Mouse (Mus musculus): Measurements from ENCODE around the gene Rnf43.

Gene Rnf43

GRCm38 (mm10) chr11:87737175-87737740 lies 74.7 kb downstream of the Rnf43 start, which contains the start of gene Supt4a:
TSS of gene Supt4a (plus strand) at chr11:87737552.
- peak; percentile 88 for ATAC-seq (ENCODE audit: insufficient number of reproducible peaks, low FRiP score, low TSS enrichment)

DNA sequence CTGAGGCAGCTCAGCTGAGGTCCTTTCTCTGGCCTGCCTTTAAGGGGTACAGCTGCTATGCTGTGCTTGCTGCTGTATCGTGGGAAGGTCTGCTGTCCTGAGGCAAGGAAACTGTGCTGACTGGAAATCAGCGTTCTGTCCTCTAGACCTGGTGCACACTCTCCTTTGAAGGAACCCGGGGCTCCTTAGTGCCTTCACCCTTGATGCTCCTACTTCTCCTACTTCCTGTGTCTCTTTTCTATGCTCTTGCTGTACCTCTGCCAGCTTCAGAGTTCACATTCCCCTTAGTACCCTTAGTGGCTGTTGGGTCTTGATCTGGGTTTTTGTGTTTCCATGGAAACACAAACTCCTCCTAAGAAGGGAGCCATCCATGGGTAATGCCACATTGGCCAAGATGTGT lies 81.2 kb downstream of the Rnf43 start:
- no peak for ATAC-seq (ENCODE audit: insufficient number of reproducible peaks, low FRiP score, low TSS enrichment)

DNA sequence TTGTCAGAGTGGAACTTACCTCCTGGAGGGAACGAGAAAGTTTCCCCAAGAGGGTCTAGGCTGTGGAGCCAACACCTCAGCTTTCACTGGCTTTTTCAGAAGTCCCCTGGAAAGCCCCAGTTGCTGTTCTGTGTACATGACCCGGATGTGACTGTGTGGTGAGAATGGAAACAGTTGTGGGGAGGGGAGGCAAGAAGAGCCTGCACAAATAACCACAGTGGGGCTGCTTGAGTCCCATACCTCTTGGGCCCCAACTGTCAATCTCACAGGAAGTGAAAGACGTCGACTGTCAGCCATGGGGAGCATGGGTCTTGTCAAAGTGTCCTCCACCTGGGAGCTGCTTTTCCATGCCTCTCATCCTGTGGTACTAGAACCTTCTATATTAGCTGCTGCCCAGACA lies 82.4 kb downstream of the Rnf43 start:
- ATAC-seq (ENCODE audit: insufficient number of reproducible peaks, low FRiP score, low TSS enrichment): no peak

DNA sequence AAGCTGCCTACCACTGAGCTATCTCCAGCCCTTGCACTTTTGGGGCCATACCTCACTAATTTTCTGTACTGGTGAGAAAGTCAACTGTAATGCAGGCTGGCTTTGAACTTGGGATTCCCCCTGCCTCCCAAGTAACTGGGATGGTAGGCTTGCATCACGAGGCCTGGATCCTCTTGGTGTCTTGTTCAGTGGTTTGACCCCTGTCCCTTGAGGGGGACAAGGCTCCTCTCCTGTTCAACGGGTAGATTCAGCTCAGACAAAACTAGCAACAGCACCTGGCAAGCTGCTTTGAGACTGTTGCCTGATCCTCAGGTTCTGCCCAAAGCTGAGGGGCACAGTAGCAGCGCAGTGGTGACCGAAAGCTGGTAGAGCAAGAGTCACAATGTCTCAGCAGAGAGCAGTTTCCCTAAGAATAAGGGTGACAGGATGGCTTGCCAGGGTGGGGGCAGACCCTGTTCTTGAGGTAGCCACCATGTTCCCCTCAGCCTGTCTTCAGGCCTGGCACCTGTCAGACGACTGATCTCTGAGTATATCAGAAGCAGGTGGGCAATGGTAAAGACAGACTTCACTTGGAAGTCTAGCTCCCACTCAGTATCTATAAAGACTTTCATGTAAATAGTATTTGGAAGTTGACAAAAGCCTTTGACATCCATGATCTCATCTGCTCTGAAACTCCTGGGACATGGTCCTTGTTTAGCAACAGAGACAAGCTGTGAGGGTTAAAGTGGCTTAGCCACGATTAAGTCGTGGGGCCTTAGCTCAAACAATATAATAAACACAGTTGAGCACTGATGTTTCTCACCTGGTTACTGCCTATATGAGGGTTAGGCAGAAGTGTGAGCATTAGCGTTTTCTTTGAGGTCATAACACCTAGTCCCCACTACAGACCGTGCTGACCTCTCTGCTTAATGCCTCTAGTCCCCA lies 83.4 kb downstream of the Rnf43 start:
- no peak for ATAC-seq (ENCODE audit: insufficient number of reproducible peaks, low FRiP score, low TSS enrichment)

DNA sequence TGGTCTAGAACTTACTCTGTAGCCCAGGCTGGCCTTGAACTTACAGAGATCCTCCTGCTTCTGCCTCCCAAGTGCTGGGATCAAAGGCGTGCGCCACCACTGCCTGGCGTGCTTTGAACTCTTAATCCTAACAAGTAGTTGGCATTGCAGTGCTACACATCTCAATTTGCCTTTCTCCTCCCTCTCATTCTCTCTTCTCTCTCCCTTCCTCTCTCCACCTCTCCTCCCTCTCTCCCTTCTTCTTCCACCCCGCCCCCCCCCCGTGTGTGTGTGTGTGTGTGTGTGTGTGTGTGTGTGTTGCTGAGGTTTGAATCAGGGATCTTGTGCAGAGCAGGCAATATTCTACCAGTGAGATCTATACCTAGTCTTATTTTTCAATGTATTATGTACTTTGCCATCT lies 84.8 kb downstream of the Rnf43 start:
- ATAC-seq (ENCODE audit: insufficient number of reproducible peaks, low FRiP score, low TSS enrichment): no peak

DNA sequence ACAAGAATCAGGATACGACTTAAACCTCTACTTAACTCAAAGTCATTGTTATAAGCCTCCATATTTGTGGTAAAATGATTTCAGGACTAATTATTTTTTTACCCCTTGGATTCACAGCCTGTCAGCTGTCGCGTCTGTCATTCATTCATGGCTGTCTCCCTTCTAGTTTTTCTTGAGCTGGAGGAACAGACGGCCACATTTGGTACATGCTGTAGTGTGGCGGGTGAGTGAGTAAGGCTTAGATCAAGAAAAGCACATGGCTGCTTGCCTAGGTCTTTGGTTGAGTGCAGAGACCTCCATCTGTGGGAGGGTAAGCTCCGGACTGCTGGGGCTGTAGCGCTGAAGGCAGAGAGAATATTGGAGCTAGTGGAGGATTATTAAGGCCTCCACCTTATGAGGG lies 85.2 kb downstream of the Rnf43 start:
- ATAC-seq (ENCODE audit: insufficient number of reproducible peaks, low FRiP score, low TSS enrichment): no peak

- no peak for ATAC-seq (ENCODE audit: insufficient number of reproducible peaks, low FRiP score, low TSS enrichment)
Observed at GRCm38 (mm10) chr11:87748132-87749119, 85.9 kb downstream of the Rnf43 start.

DNA sequence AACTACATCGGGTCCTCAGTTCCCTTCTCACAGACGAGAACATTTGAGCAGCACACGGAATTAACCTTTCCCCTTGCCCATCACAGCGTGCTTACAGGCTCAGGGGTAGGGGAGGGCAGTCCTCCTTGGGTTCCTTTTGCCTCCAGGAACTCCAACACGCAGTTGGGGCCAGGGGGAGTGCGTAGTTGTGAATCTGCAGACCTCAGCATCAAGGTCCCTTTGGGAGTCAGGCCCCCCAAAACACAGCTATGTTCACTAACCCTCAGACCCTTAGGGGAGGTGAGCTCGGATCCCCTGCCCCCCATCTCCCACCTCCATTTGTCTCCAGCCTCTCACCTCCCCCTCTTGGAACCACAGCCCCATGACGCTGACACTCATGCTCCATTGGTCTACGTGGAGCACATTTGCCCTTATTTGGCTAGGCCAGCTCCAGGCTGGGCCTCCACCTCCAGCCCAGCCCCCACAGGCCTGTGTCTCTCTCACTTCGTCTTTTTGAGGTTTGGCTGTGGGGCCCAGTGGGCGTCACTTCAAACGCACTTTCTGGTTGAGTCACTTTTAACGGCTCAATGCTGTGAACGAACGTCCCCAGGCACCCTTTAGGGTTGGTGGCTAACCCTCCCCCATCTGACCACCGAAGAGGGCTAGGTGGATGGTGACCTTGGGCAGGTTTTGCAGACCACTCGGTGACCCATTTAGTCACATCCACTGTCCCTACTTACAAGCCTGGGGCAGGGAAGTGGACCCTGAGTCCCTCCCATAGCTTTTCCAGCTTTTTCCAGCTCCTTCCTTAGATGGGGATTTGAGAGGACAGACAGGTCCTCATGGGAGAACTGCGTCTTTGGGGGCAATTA lies 86.9 kb downstream of the Rnf43 start:
- no peak for ATAC-seq (ENCODE audit: insufficient number of reproducible peaks, low FRiP score, low TSS enrichment)

- ATAC-seq (ENCODE audit: insufficient number of reproducible peaks, low FRiP score, low TSS enrichment): no peak
Observed at GRCm38 (mm10) chr11:87750043-87750421, 87.5 kb downstream of the Rnf43 start.

- no peak for ATAC-seq (ENCODE audit: insufficient number of reproducible peaks, low FRiP score, low TSS enrichment)
Observed at GRCm38 (mm10) chr11:87750521-87750920, 88.0 kb downstream of the Rnf43 start.

DNA sequence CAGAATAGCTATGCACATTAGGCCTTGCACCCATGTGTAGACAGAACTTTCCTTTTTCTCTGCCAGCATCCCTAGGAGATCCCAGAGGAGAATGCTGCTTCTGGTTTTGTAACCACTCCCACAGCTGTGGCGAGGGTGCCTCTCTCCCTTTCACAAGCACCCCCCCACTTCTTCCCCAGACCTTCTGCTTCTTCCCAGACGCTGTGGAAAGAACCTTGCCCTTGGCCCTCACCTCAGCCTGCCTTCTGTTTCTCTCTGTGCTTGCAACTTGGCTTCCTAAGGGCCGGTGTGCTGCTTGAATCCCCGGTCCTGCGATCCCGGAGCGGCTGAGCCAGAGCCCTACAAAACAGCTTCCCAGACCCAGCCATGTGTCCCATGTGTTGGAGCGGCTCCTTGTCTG lies 88.5 kb downstream of the Rnf43 start:
- no peak for ATAC-seq (ENCODE audit: insufficient number of reproducible peaks, low FRiP score, low TSS enrichment)

GRCm38 (mm10) chr11:87751491-87751966 lies 89.0 kb downstream of the Rnf43 start:
- ATAC-seq (ENCODE audit: insufficient number of reproducible peaks, low FRiP score, low TSS enrichment): no peak

- ATAC-seq (ENCODE audit: insufficient number of reproducible peaks, low FRiP score, low TSS enrichment): no peak
Observed at GRCm38 (mm10) chr11:87752307-87752706, 89.8 kb downstream of the Rnf43 start.

DNA sequence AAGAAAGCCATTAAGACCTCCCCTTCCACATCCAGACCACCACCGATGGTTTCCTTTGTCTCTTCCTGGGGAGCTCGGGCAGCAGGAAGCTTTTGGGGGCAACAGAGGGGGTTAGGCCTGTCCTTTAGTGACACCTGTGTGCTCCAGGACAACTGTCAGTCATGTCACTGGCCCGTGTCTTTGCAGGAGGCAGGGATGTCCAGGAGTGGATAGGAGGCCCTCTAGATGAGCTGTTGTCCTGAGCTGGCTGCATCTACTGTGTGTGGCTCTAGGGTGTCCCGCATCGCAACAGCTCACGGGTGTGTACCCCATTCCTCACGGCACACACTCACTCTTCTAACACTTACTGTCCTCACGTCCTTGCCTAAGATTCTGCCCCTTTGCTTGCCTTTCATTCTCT lies 90.7 kb downstream of the Rnf43 start:
- no peak for ATAC-seq (ENCODE audit: insufficient number of reproducible peaks, low FRiP score, low TSS enrichment)

GRCm38 (mm10) chr11:87753891-87754501 lies 91.5 kb downstream of the Rnf43 start:
- no peak for ATAC-seq (ENCODE audit: insufficient number of reproducible peaks, low FRiP score, low TSS enrichment)

GRCm38 (mm10) chr11:87754603-87755002 lies 92.1 kb downstream of the Rnf43 start:
- ATAC-seq (ENCODE audit: insufficient number of reproducible peaks, low FRiP score, low TSS enrichment): no peak

- no peak for ATAC-seq (ENCODE audit: insufficient number of reproducible peaks, low FRiP score, low TSS enrichment)
Observed at GRCm38 (mm10) chr11:87755360-87756017, 93.0 kb downstream of the Rnf43 start.

DNA sequence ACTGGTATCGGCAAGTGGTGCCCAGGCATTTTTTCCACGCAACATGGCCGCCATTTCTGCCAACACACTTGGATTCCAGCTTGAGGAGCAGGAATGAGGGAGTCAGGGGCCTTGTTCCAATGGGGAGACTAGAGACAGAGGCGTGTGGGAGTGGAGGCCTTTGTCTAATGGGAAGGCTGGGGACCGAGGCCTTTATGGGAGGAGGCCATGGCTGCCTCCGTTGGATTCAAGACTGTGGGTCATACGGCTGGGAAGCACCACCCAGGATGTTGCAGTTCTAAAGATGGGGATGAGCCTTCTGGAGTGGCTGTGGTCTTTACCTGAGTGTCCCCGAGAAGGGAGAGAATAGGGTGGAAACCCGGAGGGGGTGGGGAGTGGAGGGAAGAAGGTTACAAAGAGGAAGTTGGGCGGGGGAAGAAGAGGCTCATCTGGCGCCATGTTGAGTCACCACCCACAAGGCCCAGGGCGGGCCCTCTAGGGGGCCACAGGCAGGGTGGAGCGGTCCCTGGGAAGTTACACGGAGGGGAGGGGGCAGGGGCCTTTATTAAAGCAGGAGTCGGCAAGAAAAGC lies 93.8 kb downstream of the Rnf43 start:
- ATAC-seq (ENCODE audit: insufficient number of reproducible peaks, low FRiP score, low TSS enrichment): no peak

All from cerebellum, adult (tissue).